Mouse (Mus musculus) cortical plate, adult 2 months (tissue): ENCODE measurements around the gene Sult4a1.
A peak's percentile ranks its signal among the peaks of the same experiment; 100 is the strongest.

Experiments
- CTCF ChIP-seq: fragments of 200-500 bp; IDR thresholded peaks from 2 replicates; pipeline ENCODE4 v1.5.1; 2011; ENCODE audit warnings: mild to moderate bottlenecking, control low read depth, low read length; ENCODE audit not compliant: insufficient read depth; ENCODE audit errors: extremely low read depth
- POLR2A ChIP-seq: fragments of 200-500 bp; IDR thresholded peaks from 2 replicates; pipeline ENCODE4 v1.6.1; 2011; ENCODE audit warnings: mild to moderate bottlenecking, low read length, control low read depth; ENCODE audit not compliant: insufficient read depth; ENCODE audit errors: extremely low read depth

- TF ChIP-seq CTCF = peak; percentile 28; the same call in 1 of the 2 replicates
- no peak for TF ChIP-seq POLR2A
Observed at GRCm38 (mm10) chr15:84056083-84056482, 49.5 kb downstream of the Sult4a1 start.
